Mouse (Mus musculus) cerebellum, adult 2 months (tissue): ENCODE measurements around the gene 1700102P08Rik. TPM values are rescaled to one million over a fixed set of nuclear protein-coding genes. Genes with fewer than 3 reads are reported as not detected.

Experiments used
- DNase-seq, 2 experiments: peaks; one replicate each; pipeline ENCODE4 v3.0.0; 2021
- H3K27ac ChIP-seq: fragments of 200-500 bp; 2 replicates; pipeline ENCODE4 v1.5.1; 2012; ENCODE audit warnings: low read length, control low read depth, inconsistent platforms; ENCODE audit not compliant: insufficient read depth
- H3K27me3 ChIP-seq: fragments of 200-500 bp; 2 replicates; pipeline ENCODE4 v1.6.1; 2012; ENCODE audit warnings: inconsistent platforms, mild to moderate bottlenecking, low read length, moderate library complexity; ENCODE audit not compliant: control insufficient read depth, insufficient read depth
- H3K4me1 ChIP-seq: fragments of 200-500 bp; 2 replicates; pipeline ENCODE4 v1.6.1; 2011; ENCODE audit warnings: low read length; ENCODE audit not compliant: control insufficient read depth, insufficient read depth
- H3K4me3 ChIP-seq: fragments of 200-500 bp; replicated peaks from 2 replicates; pipeline ENCODE3; 2011; ENCODE audit warnings: mild to moderate bottlenecking, low read depth, low read length, control low read depth; ENCODE audit not compliant: insufficient read depth
- CTCF ChIP-seq: fragments of 200-500 bp; IDR thresholded peaks from 2 replicates; pipeline ENCODE4 v1.5.1; 2011; ENCODE audit warnings: low read depth, mild to moderate bottlenecking, control low read depth, low read length, moderate library complexity, borderline replicate concordance; ENCODE audit not compliant: insufficient read depth
- POLR2A ChIP-seq: fragments of 200-500 bp; IDR thresholded peaks from 2 replicates; pipeline ENCODE4 v1.6.1; 2011; ENCODE audit warnings: low read length, control low read depth, borderline replicate concordance; ENCODE audit not compliant: insufficient read depth
- WGBS: fragments of 180-500 bp; shearing (Covaris S2); methylation state at CpG from one replicate; pipeline ENCODE4 v1.1.7; 2018; 5-methylcytosine and 5-hydroxymethylcytosine counted together
- polyA plus RNA-seq: library from polyadenylated mRNA; depleted of rRNA; stranded (reverse); fragments of >200 nt; gene quantifications from 2 replicates; pipeline ENCODE4 v1.2.3, GENCODE M21; 2012

1700102P08Rik gene
- polyA plus RNA-seq, 1 experiment: 1.7 TPM

GRCm38 (mm10) chr9:108412221-108412620 is 19.6 kb downstream of the 1700102P08Rik start:
- no peak overlapping the region for H3K27ac ChIP-seq
- TF ChIP-seq CTCF: no peak
- TF ChIP-seq POLR2A: no peak
- no peaks in the 10 kb centered on the region for H3K4me1 ChIP-seq
- no peak overlapping the region for H3K4me3 ChIP-seq
- 82% methylated on average over 1 of the region's 1 CpGs for WGBS
- H3K27me3 ChIP-seq: no peaks in the 10 kb centered on the region
- DNase-seq: no peak

- Histone ChIP-seq H3K27ac (no peak within 1 kb of the TSS), H3K4me3 (no peak within 1 kb of the TSS), H3K27me3 (no peaks in the 10 kb centered on the region), H3K4me1 (no peaks in the 10 kb centered on the region)
- DNase-seq: no peak
- no peak for TF ChIP-seq POLR2A
- TF ChIP-seq CTCF: no peak
These were observed 35.8 kb downstream of the 1700102P08Rik start, which contains the start of gene Ccdc36 for GRCm38 (mm10) chr9:108428384-108428783. TSS of gene Ccdc36 (minus strand) at chr9:108428484.

GRCm38 (mm10) chr9:108431431-108432067 is 38.9 kb downstream of the 1700102P08Rik start:
- Histone ChIP-seq H3K4me1 (no peaks in the 10 kb centered on the region), H3K27me3 (no peaks in the 10 kb centered on the region), H3K4me3 (no peak overlapping the region), H3K27ac (no peak overlapping the region)
- no peak for DNase-seq
- WGBS: 55% methylated on average over 32 of the region's 32 CpGs
- TF ChIP-seq CTCF: no peak
- no peak for TF ChIP-seq POLR2A

GRCm38 (mm10) chr9:108436182-108436581 is 43.6 kb downstream of the 1700102P08Rik start, which contains the start of gene BC048562:
TSS of gene BC048562 (plus strand) at chr9:108436482.
- 28% methylated on average over 3 of the region's 3 CpGs for WGBS
- H3K27ac ChIP-seq: no peak within 1 kb of the TSS
- DNase-seq: no peak

GRCm38 (mm10) chr9:108439176-108439575 is 46.6 kb downstream of the 1700102P08Rik start:
- no peak for DNase-seq
- Histone ChIP-seq H3K27me3 (no peaks in the 10 kb centered on the region), H3K27ac (no peak overlapping the region), H3K4me3 (no peak overlapping the region), H3K4me1 (no peaks in the 10 kb centered on the region)
- WGBS: 37% methylated on average over 6 of the region's 6 CpGs
- TF ChIP-seq POLR2A (no peak), CTCF (no peak)

More at GRCm38 (mm10) chr9:108436182-108436581, 43.6 kb downstream of the 1700102P08Rik start, which contains the start of gene BC048562:
- no peaks in the 10 kb centered on the region for H3K27me3 ChIP-seq
- no peak within 1 kb of the TSS for H3K4me3 ChIP-seq
- no peak for TF ChIP-seq POLR2A
- TF ChIP-seq CTCF: no peak
- no peaks in the 10 kb centered on the region for H3K4me1 ChIP-seq

GRCm38 (mm10) chr9:108440485-108440884 is 47.9 kb downstream of the 1700102P08Rik start:
- TF ChIP-seq POLR2A (no peak), CTCF (no peak)
- Histone ChIP-seq H3K27ac (no peak overlapping the region), H3K4me1 (no peaks in the 10 kb centered on the region), H3K4me3 (no peak overlapping the region), H3K27me3 (no peaks in the 10 kb centered on the region)
- DNase-seq: no peak
- WGBS: 82% methylated on average over 5 of the region's 5 CpGs

GRCm38 (mm10) chr9:108441236-108441919 is 48.8 kb downstream of the 1700102P08Rik start:
- peak in 1 of 2 experiments; percentile 49 for DNase-seq
- Histone ChIP-seq H3K4me1 (no peaks in the 10 kb centered on the region), H3K4me3 (no peak overlapping the region), H3K27me3 (no peaks in the 10 kb centered on the region), H3K27ac (no peak overlapping the region)
- TF ChIP-seq POLR2A (no peak), CTCF (no peak)
- 22% methylated on average over 11 of the region's 11 CpGs for WGBS

GRCm38 (mm10) chr9:108445125-108445524 is 52.5 kb downstream of the 1700102P08Rik start:
- DNase-seq: no peak
- TF ChIP-seq CTCF (no peak), POLR2A (no peak)
- Histone ChIP-seq H3K4me1 (peaks cover 4% of the 10 kb centered on the region), H3K27ac (no peak overlapping the region), H3K27me3 (no peaks in the 10 kb centered on the region), H3K4me3 (no peak overlapping the region)
- 78% methylated on average over 9 of the region's 9 CpGs for WGBS
